Comparison of ENCODE assay signal across 9 mouse cellular contexts in the genomic region with DNA sequence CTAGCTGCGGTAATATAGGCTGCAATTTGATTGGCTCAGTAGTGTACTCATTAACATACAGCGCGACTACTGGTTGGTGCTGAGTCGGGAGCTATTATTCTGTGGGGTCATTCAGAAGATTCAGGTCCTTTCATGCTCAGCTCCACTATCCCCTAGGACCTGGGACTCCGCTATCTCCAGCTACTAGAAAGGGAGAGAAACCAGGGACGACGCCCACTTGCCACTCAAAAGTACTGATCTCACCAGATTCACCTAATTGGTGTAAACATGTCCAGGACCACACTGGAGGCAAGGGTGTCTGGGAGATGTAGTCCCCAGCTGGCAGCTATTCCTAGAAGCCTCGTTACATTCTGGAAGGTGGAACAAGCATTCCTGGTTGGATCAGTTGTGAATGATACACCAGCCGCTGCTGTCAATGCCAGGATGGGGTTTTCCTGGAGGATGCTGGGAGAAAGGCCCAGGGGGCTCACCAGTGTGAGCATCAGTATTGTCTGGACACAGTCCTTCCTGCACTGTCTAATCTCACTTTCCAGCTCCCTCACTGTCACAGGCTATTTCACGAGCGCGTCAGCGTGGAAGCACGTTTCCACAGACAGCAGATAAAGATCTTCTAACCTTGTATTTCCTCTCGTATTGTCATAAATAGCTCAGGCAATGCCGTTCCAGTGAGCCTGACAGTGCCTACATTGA.
DNase-seq lines count a peak whose midpoint lies in the region; ATAC-seq and TF ChIP-seq lines count a peak whose summit lies in the region.
"Had no signal": no experiment of that assay in that cellular context is flagged by ENCODE, and none has a peak within 500 bp of the region (broad histone marks: within the 10 kb centered on the region; RNA-seq: fewer than 3 reads in every experiment).

No protein-coding gene starts in this region.

- no peak overlapping the region for H3K4me3 ChIP-seq in heart, adult 2 months
- no peak overlapping the region for H3K4me3 ChIP-seq in stomach, embryonic 15.5 days (replicated peaks)
- H3K4me3 ChIP-seq in stomach, postnatal 0 days (ENCODE audit: low read depth, low read length), result no peak overlapping the region
- H3K4me3 ChIP-seq in limb, embryonic 10.5 days, result peak overlapping the region; percentile 28; the same call in 1 of the 2 replicates
- H3K4me3 ChIP-seq in stomach, embryonic 16.5 days (replicated peaks; ENCODE audit: low read length), result no peak overlapping the region

- no peak for TF ChIP-seq EP300 in heart, adult 2 months (IDR thresholded peaks at IDR 0.05; ENCODE audit: insufficient read depth, low read depth, low read length)
- TF ChIP-seq EP300 in stomach, postnatal 0 days (optimal IDR thresholded peaks at IDR 0.05), result no peak

- no peak for DNase-seq in heart, adult 2 months
- no peak for DNase-seq in heart, adult 11 months
- DNase-seq in stomach, postnatal 0 days (ENCODE audit: low spot score), result no peak
- DNase-seq in limb, embryonic 10.5 days (ENCODE audit: low spot score), result no peak
- DNase-seq in urinary bladder, postnatal 36 days (ENCODE audit: low spot score in 2 of 2), result no peak
- DNase-seq: B cell, adult 2 months had no signal

- H3K4me2 ChIP-seq in stomach, embryonic 15.5 days, result peak overlapping the region; percentile 38; the same call in 1 of the 2 replicates
- no peak overlapping the region for H3K4me2 ChIP-seq in stomach, postnatal 0 days (replicated peaks; ENCODE audit: low read depth)
- H3K4me2 ChIP-seq in stomach, embryonic 16.5 days (ENCODE audit: low read depth, low read length), result peak overlapping the region; percentile 50; the same call in 1 of the 2 replicates

- no peak overlapping the region for H3K9ac ChIP-seq in heart, adult 2 months (ENCODE audit: low read depth, low read length)
- H3K9ac ChIP-seq in stomach, embryonic 15.5 days, result no peak overlapping the region
- H3K9ac ChIP-seq in stomach, postnatal 0 days (ENCODE audit: low read length), result no peak overlapping the region
- H3K9ac ChIP-seq in stomach, embryonic 16.5 days (ENCODE audit: low read length), result no peak overlapping the region

- H3K9me3 ChIP-seq in stomach, embryonic 15.5 days, result no peaks in the 10 kb centered on the region
- H3K9me3 ChIP-seq in stomach, postnatal 0 days (ENCODE audit: control insufficient read depth, low read length), result no peaks in the 10 kb centered on the region
- no peaks in the 10 kb centered on the region for H3K9me3 ChIP-seq in limb, embryonic 10.5 days (replicated peaks)
- H3K9me3 ChIP-seq in stomach, embryonic 16.5 days (replicated peaks; ENCODE audit: control insufficient read depth, low read length), result no peaks in the 10 kb centered on the region

- H3K79me2 ChIP-seq in heart, adult 2 months (replicated peaks; ENCODE audit: control insufficient read depth, insufficient read depth, low read length), result no peaks in the 10 kb centered on the region

- no peaks in the 10 kb centered on the region for H3K27me3 ChIP-seq in heart, adult 2 months (ENCODE audit: control insufficient read depth, insufficient read depth, low read length)
- H3K27me3 ChIP-seq in stomach, embryonic 15.5 days (replicated peaks), result no peaks in the 10 kb centered on the region
- H3K27me3 ChIP-seq in stomach, postnatal 0 days (ENCODE audit: control insufficient read depth, insufficient read depth, low read length), result no peaks in the 10 kb centered on the region
- H3K27me3 ChIP-seq in limb, embryonic 10.5 days (ENCODE audit: low read depth, poor library complexity, severe bottlenecking), result no peaks in the 10 kb centered on the region
- no peaks in the 10 kb centered on the region for H3K27me3 ChIP-seq in stomach, embryonic 16.5 days (ENCODE audit: control insufficient read depth, insufficient read depth, low read length)

- peak overlapping the region; percentile 52; the same call in 1 of the 2 replicates for H3K27ac ChIP-seq in heart, adult 2 months
- H3K27ac ChIP-seq in stomach, embryonic 15.5 days, result no peak overlapping the region
- no peak overlapping the region for H3K27ac ChIP-seq in stomach, postnatal 0 days (replicated peaks)
- no peak overlapping the region for H3K27ac ChIP-seq in limb, embryonic 10.5 days
- H3K27ac ChIP-seq in stomach, embryonic 16.5 days (ENCODE audit: low read length), result no peak overlapping the region

- no peak for TF ChIP-seq CTCF in heart, adult 2 months (IDR thresholded peaks at IDR 0.05)
- no peak for TF ChIP-seq CTCF in stomach, postnatal 0 days (IDR thresholded peaks at IDR 0.05; ENCODE audit: low read depth)

- intact Hi-C loops in heart, adult 2 months (cut with DNase I), result no loop called here

- TF ChIP-seq POLR2A in heart, adult 2 months (IDR thresholded peaks at IDR 0.05; ENCODE audit: insufficient read depth, low read depth, low read length), result no peak

- WGBS in heart, adult 2 months, result 36% methylated on average over 16 of the region's 16 CpGs
- 58% methylated on average over 16 of the region's 16 CpGs for WGBS in stomach, embryonic 15.5 days
- 61% methylated on average over 16 of the region's 16 CpGs for WGBS in stomach, postnatal 0 days
- WGBS in limb, embryonic 10.5 days, result 67% methylated on average over 16 of the region's 16 CpGs
- 56% methylated on average over 16 of the region's 16 CpGs for WGBS in stomach, embryonic 16.5 days

- ATAC-seq in stomach, embryonic 15.5 days (ENCODE audit: insufficient read depth, low FRiP score, low read depth), result no peak
- ATAC-seq in stomach, postnatal 0 days (ENCODE audit: low FRiP score, low TSS enrichment), result no peak; the same call in 1 of the 2 replicates
- no peak for ATAC-seq in stomach, embryonic 16.5 days (ENCODE audit: insufficient read depth, low FRiP score)
- ATAC-seq in frontal cortex, adult (ENCODE audit: low TSS enrichment), result no peak

- H3K36me3 ChIP-seq in heart, adult 2 months (ENCODE audit: control insufficient read depth, insufficient read depth, low read length), result no peaks in the 10 kb centered on the region
- no peaks in the 10 kb centered on the region for H3K36me3 ChIP-seq in stomach, embryonic 15.5 days
- no peaks in the 10 kb centered on the region for H3K36me3 ChIP-seq in stomach, postnatal 0 days (ENCODE audit: control insufficient read depth, insufficient read depth, low read length)
- H3K36me3 ChIP-seq in limb, embryonic 10.5 days, result no peaks in the 10 kb centered on the region
- no peaks in the 10 kb centered on the region for H3K36me3 ChIP-seq in stomach, embryonic 16.5 days (ENCODE audit: control insufficient read depth, insufficient read depth, low read length)

- peaks cover 3% of the 10 kb centered on the region for H3K4me1 ChIP-seq in heart, adult 2 months (ENCODE audit: control insufficient read depth, insufficient read depth, low read length)
- 0 out of 2 replicates have a peak, but pooled peaks cover 5% of the 10 kb centered on the region for H3K4me1 ChIP-seq in stomach, embryonic 15.5 days
- no peaks in the 10 kb centered on the region for H3K4me1 ChIP-seq in stomach, postnatal 0 days (replicated peaks; ENCODE audit: control insufficient read depth, insufficient read depth)
- H3K4me1 ChIP-seq in limb, embryonic 10.5 days, result peaks cover 9% of the 10 kb centered on the region
- H3K4me1 ChIP-seq in stomach, embryonic 16.5 days (ENCODE audit: control insufficient read depth, insufficient read depth, low read length), result no peaks in the 10 kb centered on the region
